9 mouse cellular contexts compared by ENCODE assay signal in genomic region chr2:134826111-134827005, GRCm38 (mm10). TPM values are rescaled to one million over a fixed set of nuclear protein-coding genes. Genes with fewer than 3 reads are reported as not detected.
DNase-seq lines count a peak whose midpoint lies in the region; ATAC-seq and TF ChIP-seq lines count a peak whose summit lies in the region.
"Had no signal": no experiment of that assay in that cellular context is flagged by ENCODE, and none has a peak within 500 bp of the region (broad histone marks: within the 10 kb centered on the region; RNA-seq: fewer than 3 reads in every experiment).

No protein-coding gene starts in this region.

- H3K36me3 ChIP-seq in heart, embryonic 14.5 days (ENCODE audit: control insufficient read depth, insufficient read depth, low read length) = no peaks in the 10 kb centered on the region
- H3K36me3 ChIP-seq in forebrain, embryonic 16.5 days (ENCODE audit: control insufficient read depth, insufficient read depth) = no peaks in the 10 kb centered on the region
- no peaks in the 10 kb centered on the region for H3K36me3 ChIP-seq in liver, postnatal 0 days (replicated peaks; ENCODE audit: insufficient read depth, low read length)

- no peak for DNase-seq in heart, adult 8-10 months (ENCODE audit: low spot score)
- peak; percentile 76 for DNase-seq in brain, embryonic 14.5 days (ENCODE audit: low read depth)
- peak; percentile 16 for DNase-seq in liver, postnatal 0 days
- no peak for DNase-seq in left cerebral cortex, adult 2 months (ENCODE audit: extremely low spot score in 1 of 2, low spot score in 2 of 2)
- no peak for DNase-seq in right cerebral cortex, postnatal 36 days (ENCODE audit: low spot score in 2 of 2)
- DNase-seq: lung, adult 2 months had no signal

- H3K27me3 ChIP-seq in heart, embryonic 14.5 days (ENCODE audit: control insufficient read depth, insufficient read depth, low read length) = no peaks in the 10 kb centered on the region
- no peaks in the 10 kb centered on the region for H3K27me3 ChIP-seq in forebrain, embryonic 16.5 days (replicated peaks; ENCODE audit: control insufficient read depth, insufficient read depth, low read length)
- no peaks in the 10 kb centered on the region for H3K27me3 ChIP-seq in liver, postnatal 0 days (ENCODE audit: insufficient read depth, low read length)

- TF ChIP-seq POLR2A in brain, embryonic 14.5 days (IDR thresholded peaks at IDR 0.05; ENCODE audit: borderline replicate concordance, extremely low read depth, insufficient read depth, insufficient read length, poor library complexity, severe bottlenecking) = no peak

- H3K4me3 ChIP-seq in heart, embryonic 14.5 days (ENCODE audit: control insufficient read depth in 1 of 2, insufficient read depth in 1 of 2, low read depth in 1 of 2, low read length in 2 of 2) = no peak overlapping the region
- H3K4me3 ChIP-seq in forebrain, embryonic 16.5 days (replicated peaks; ENCODE audit: low read length) = no peak overlapping the region
- H3K4me3 ChIP-seq in liver, postnatal 0 days (ENCODE audit: low read depth, low read length) = no peak overlapping the region
- H3K4me3 ChIP-seq in left cerebral cortex, adult 2 months = no peak overlapping the region

- peak overlapping the region; percentile 10 to 42; a peak in 2 of 4 replicates for H3K27ac ChIP-seq in heart, embryonic 14.5 days (replicated peaks in 1 of 2; ENCODE audit: control insufficient read depth in 1 of 2, insufficient read depth in 1 of 2, low read depth in 2 of 2, low read length in 2 of 2)
- peak overlapping the region; percentile 78 for H3K27ac ChIP-seq in forebrain, embryonic 16.5 days (ENCODE audit: low read length)
- peak overlapping the region; percentile 69 for H3K27ac ChIP-seq in liver, postnatal 0 days (ENCODE audit: low read depth)
- no peak overlapping the region; the same call in 1 of the 2 replicates for H3K27ac ChIP-seq in left cerebral cortex, adult 2 months

- H3K4me2 ChIP-seq in heart, embryonic 14.5 days (ENCODE audit: low read length) = peak overlapping the region; percentile 43
- no peak overlapping the region for H3K4me2 ChIP-seq in forebrain, embryonic 16.5 days (ENCODE audit: low read length)
- H3K4me2 ChIP-seq in liver, postnatal 0 days (ENCODE audit: low read depth, low read length) = peak overlapping the region; percentile 54

- H3K9ac ChIP-seq in heart, embryonic 14.5 days (ENCODE audit: low read length) = no peak overlapping the region
- no peak overlapping the region; the same call in 1 of the 2 replicates for H3K9ac ChIP-seq in forebrain, embryonic 16.5 days (replicated peaks; ENCODE audit: low read depth, low read length)
- no peak overlapping the region for H3K9ac ChIP-seq in liver, postnatal 0 days (replicated peaks)

- no peak for TF ChIP-seq EP300 in liver, postnatal 0 days (IDR thresholded peaks at IDR 0.05; ENCODE audit: low read depth)

- H3K4me1 ChIP-seq in heart, embryonic 14.5 days (ENCODE audit: control insufficient read depth in 2 of 2, insufficient read depth in 2 of 2, low read length in 2 of 2) = peaks cover 4 to 13% of the 10 kb centered on the region in 2 experiments
- H3K4me1 ChIP-seq in forebrain, embryonic 16.5 days (replicated peaks; ENCODE audit: control insufficient read depth, insufficient read depth, low read length) = peaks cover 17% of the 10 kb centered on the region
- peaks cover 7% of the 10 kb centered on the region; the same call in 1 of the 2 replicates for H3K4me1 ChIP-seq in liver, postnatal 0 days (ENCODE audit: insufficient read depth)

- WGBS in heart, embryonic 14.5 days = 35% methylated on average over 8 of the region's 8 CpGs
- WGBS in forebrain, embryonic 16.5 days = 19% methylated on average over 8 of the region's 8 CpGs
- 53% methylated on average over 8 of the region's 8 CpGs for WGBS in liver, postnatal 0 days (ENCODE audit: insufficient replicate concordance)

- no peaks in the 10 kb centered on the region for H3K9me3 ChIP-seq in heart, embryonic 14.5 days (ENCODE audit: control insufficient read depth, low read length)
- H3K9me3 ChIP-seq in forebrain, embryonic 16.5 days (ENCODE audit: control insufficient read depth, low read length) = no peaks in the 10 kb centered on the region
- no peaks in the 10 kb centered on the region for H3K9me3 ChIP-seq in liver, postnatal 0 days (ENCODE audit: low read length)

- intact Hi-C loops in left cerebral cortex, adult 2 months (cut with DNase I) = no loop called here

- no peak for ATAC-seq in heart, embryonic 14.5 days (ENCODE audit: insufficient number of reproducible peaks, insufficient read depth, low FRiP score, low read depth)
- peak; percentile 71 for ATAC-seq in forebrain, embryonic 16.5 days
- peak; percentile 95 for ATAC-seq in liver, postnatal 0 days
- ATAC-seq in megakaryocyte-erythroid progenitor cell, adult 5-6 weeks (replicated peaks; ENCODE audit: low FRiP score, low TSS enrichment, poor library complexity, severe bottlenecking) = no peak

- no peak for TF ChIP-seq CTCF in brain, embryonic 14.5 days (IDR thresholded peaks at IDR 0.05; ENCODE audit: borderline replicate concordance, extremely low read depth, insufficient read depth, insufficient read length)
- no peak for TF ChIP-seq CTCF in liver, postnatal 0 days (IDR thresholded peaks at IDR 0.05; ENCODE audit: low read depth)
- TF ChIP-seq CTCF in left cerebral cortex, adult 2 months (IDR thresholded peaks at IDR 0.05) = no peak

RNA-seq across cellular contexts. Expression of gene Plcb1, which starts 40.5 kb away (rescaled TPM):
- 5.5 and 6.9 TPM in 2 replicates for polyA plus RNA-seq in heart, embryonic 14.5 days (2014; fragmentation: Nextera tagmentation; extraction: Ambion mirVana)
- 1 to 10 TPM; 3.8 to 4.4 (median 4.1) TPM for total RNA-seq in heart, adult 8-10 months (2022)
- 8.5 and 15.2 TPM in 2 replicates for polyA plus RNA-seq in brain, embryonic 14.5 days (2012; rRNA removed)
- polyA plus RNA-seq in forebrain, embryonic 16.5 days (2015; fragmentation: Nextera tagmentation; extraction: Ambion mirVana) = 43.9 and 49.4 TPM in 2 replicates
- polyA plus RNA-seq in liver, postnatal 0 days (2015; fragmentation: Nextera tagmentation; extraction: Ambion mirVana) = 6.6 and 7.9 TPM in 2 replicates
- not detected in 2 replicates for total RNA-seq in megakaryocyte-erythroid progenitor cell, adult 5-6 weeks (2014; fragmentation: Nextera tagmentation)
- total RNA-seq in megakaryocyte-erythroid progenitor cell, adult 5-6 weeks (2017) = 0.89 and 1.2 TPM in 2 replicates
- total RNA-seq in left cerebral cortex, adult 2 months (2021) = 100 to 1,000 TPM; 183 to 185 TPM

Comparison
In these comparisons a context has a peak if more than half of its experiments do, and no peak if none do; other contexts are left out.
1. ATAC-seq: peak in forebrain, embryonic 16.5 days (single experiment) and liver, postnatal 0 days (single experiment); none in heart, embryonic 14.5 days (single experiment) and megakaryocyte-erythroid progenitor cell, adult 5-6 weeks (single experiment).
2. DNase-seq: peak in brain, embryonic 14.5 days (single experiment) and liver, postnatal 0 days (single experiment); none in heart, adult 8-10 months (single experiment), left cerebral cortex, adult 2 months (0 of 2) and right cerebral cortex, postnatal 36 days (0 of 2).